Mouse (Mus musculus) ES-E14 (cell line): ENCODE measurements at regions not wholly inside any gene's neighbourhood (a gene's known extent, or its start where the extent isn't known, plus 50 kb on each side); places are given as distances from the start of the nearest gene placed in this dataset.
"Not testable (repeated sequence)": the region's sequence is repeated elsewhere in the genome, so short reads cannot be mapped to it uniquely, and the experiment has no call there.

ENCODE experiments used
- DNase-seq: peaks from one replicate; pipeline ENCODE4 v3.0.0-alpha.2; 2013; ENCODE audit warnings: low read depth, low spot score
- H3K27ac ChIP-seq: 2 replicates; pipeline ENCODE4 v1.5.1; 2012; ENCODE audit warnings: low read depth, mild to moderate bottlenecking, low read length, moderate library complexity, mixed read lengths; ENCODE audit not compliant: poor library complexity, insufficient read depth, severe bottlenecking
- H3K36me3 ChIP-seq: 2 replicates; pipeline ENCODE4 v1.6.1; 2012; ENCODE audit warnings: mild to moderate bottlenecking, low read length, moderate library complexity, mixed read lengths; ENCODE audit not compliant: control insufficient read depth, poor library complexity, insufficient read depth, severe bottlenecking
- H3K4me1 ChIP-seq, 2 experiments: fragments of 150-350 bp in 1 of 2; sonication (generic) in 1 of 2; 2 replicates each; pipeline ENCODE4 v1.6.1; 2012; ENCODE audit warnings: low read length in 2 of 2, mild to moderate bottlenecking in 1 of 2, mixed read lengths in 1 of 2; ENCODE audit not compliant: control insufficient read depth in 2 of 2, insufficient read depth in 2 of 2, poor library complexity in 1 of 2
- H3K4me3 ChIP-seq, 2 experiments: fragments of 150-350 bp in 1 of 2; sonication (generic) in 1 of 2; 2 replicates each; pipeline ENCODE4 v1.5.1; 2012; ENCODE audit warnings: low read length in 2 of 2, low read depth in 1 of 2, mild to moderate bottlenecking in 1 of 2, mixed read lengths in 1 of 2; ENCODE audit not compliant: insufficient read depth in 1 of 2, poor library complexity in 1 of 2, severe bottlenecking in 1 of 2
- H3K9ac ChIP-seq: 2 replicates; pipeline ENCODE4 v1.6.1; 2012; ENCODE audit warnings: low read depth, mild to moderate bottlenecking, low read length, mixed read lengths; ENCODE audit not compliant: poor library complexity, insufficient read depth, severe bottlenecking
- H3K9me3 ChIP-seq: fragments of 150-350 bp; sonication (generic); 2 replicates; pipeline ENCODE4 v1.6.1; 2012; ENCODE audit warnings: low read depth, mild to moderate bottlenecking, low read length; ENCODE audit not compliant: control insufficient read depth, insufficient read depth
- CHD2 ChIP-seq: IDR thresholded peaks from 2 replicates; pipeline ENCODE4 v1.6.1; 2014; ENCODE audit warnings: mild to moderate bottlenecking, low read depth, low read length, inconsistent platforms
- HCFC1 ChIP-seq: IDR thresholded peaks from 2 replicates; pipeline ENCODE4 v1.6.1; 2012; ENCODE audit warnings: low read length, inconsistent platforms, borderline replicate concordance; ENCODE audit not compliant: insufficient read depth
- MAFK ChIP-seq: IDR thresholded peaks from 2 replicates; pipeline ENCODE4 v1.6.1; 2014; ENCODE audit warnings: mild to moderate bottlenecking, low read depth, low read length, inconsistent platforms; ENCODE audit not compliant: insufficient read depth
- ZC3H11A ChIP-seq: IDR thresholded peaks from 2 replicates; pipeline ENCODE4 v1.6.1; 2012; ENCODE audit warnings: low read depth, mild to moderate bottlenecking, inconsistent platforms, low read length, borderline replicate concordance
- ZNF384 ChIP-seq: IDR thresholded peaks from 2 replicates; pipeline ENCODE4 v1.6.1; 2012; ENCODE audit warnings: low read depth, low read length, inconsistent platforms
- in situ Hi-C, 2 experiments: fragments of 600-800 bp; cut with MboI; formaldehyde crosslinking; loops; one replicate each; pipeline ENCODE4 v1.15.1; 2025; ENCODE audit warnings: low sequenced_read_pairs in 2 of 2, inconsistent platforms in 1 of 2; ENCODE audit not compliant: unreplicated experiment in 2 of 2

DNA sequence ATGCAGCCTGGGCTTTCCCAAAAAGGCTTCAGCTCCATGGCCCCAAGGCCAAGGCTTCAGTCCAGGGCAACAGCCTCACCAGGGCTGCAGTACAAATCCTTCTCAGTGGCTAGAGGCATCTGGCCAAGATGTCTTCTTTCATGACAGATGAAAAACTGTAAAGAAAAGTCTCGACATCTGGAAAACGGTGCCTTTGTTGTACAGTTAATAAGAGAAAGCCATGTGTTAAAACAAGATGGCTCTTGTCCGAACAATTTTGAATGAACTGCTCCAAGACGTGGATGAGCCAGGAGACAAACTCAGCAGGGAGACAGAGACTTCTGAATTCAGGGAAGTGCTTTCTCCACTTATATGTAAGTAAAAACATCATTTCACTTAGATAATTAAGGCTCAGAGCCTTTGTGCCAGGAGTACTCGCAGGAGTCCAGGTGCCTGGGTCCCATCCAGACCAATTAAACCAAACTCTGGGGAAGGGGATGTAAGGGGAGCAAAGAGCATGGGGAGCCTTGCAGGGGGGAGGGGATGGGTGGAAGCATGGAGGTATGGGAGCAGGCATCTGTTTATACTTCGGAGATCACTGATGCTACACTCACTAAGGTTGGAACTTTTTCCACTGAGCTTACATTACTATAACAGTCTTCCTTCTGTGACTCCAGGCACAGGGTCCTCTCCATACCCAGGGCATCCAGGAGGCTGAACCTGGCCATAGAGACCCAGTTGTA is 125.8 kb upstream of the Zfp637 start:
- Histone ChIP-seq H3K4me1 (no peaks in the 10 kb centered on the region), H3K4me3 (no peak overlapping the region), H3K9ac (no peak overlapping the region), H3K9me3 (no peaks in the 10 kb centered on the region), H3K27ac (no peak overlapping the region), H3K36me3 (no peaks in the 10 kb centered on the region)
- in situ Hi-C loops: no loop called here
- TF ChIP-seq ZC3H11A (no peak), MAFK (no peak), ZNF384 (no peak), HCFC1 (no peak), CHD2 (no peak)
- DNase-seq: no peak

DNA sequence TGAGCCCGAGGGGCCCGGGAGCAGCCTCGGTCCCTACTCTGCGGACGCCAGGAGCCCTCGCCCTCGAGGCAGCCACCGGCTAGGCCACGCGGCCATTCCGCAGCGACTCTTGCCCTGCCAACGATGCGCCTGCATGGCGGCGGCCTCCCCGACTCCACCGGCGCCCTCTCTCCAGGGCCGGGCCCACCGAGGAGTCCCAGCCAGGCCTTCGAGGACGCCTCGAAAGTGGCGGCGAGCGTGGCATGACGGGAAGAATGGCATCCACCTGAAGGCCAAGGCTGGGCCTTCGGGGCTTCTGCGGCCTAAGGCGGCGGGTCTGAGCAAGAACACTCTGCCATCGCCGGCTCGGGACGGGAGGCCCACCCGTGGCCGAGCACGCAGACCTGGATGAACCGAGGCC is 124.6 kb upstream of the Zfp637 start:
- H3K27ac ChIP-seq, H3K4me1 ChIP-seq, H3K9me3 ChIP-seq, H3K4me3 ChIP-seq, in situ Hi-C loops, DNase-seq, H3K9ac ChIP-seq, H3K36me3 ChIP-seq: not testable (repeated sequence)

DNA sequence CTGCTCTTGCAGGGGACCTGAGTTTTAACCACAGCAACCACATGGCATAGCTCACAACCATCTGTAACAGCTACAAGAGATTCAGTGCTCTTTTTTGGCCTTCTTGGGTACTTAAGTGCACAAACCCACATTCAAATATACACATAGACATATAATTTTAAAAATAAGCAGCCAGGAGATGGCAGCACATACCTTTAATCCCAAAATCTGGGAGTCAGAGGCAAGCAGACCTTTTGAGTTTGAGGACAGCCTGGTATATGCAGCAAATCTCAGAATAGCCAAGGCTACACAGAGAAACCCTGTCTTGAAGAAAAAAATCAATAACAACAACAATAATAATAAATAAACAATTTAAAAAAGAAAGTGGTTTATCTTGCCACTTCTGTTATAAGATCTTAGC is 88.6 kb upstream of the Zfp637 start:
- H3K4me1 ChIP-seq, H3K9ac ChIP-seq, in situ Hi-C loops, H3K27ac ChIP-seq, H3K9me3 ChIP-seq, H3K36me3 ChIP-seq, DNase-seq, H3K4me3 ChIP-seq: not testable (repeated sequence)

DNA sequence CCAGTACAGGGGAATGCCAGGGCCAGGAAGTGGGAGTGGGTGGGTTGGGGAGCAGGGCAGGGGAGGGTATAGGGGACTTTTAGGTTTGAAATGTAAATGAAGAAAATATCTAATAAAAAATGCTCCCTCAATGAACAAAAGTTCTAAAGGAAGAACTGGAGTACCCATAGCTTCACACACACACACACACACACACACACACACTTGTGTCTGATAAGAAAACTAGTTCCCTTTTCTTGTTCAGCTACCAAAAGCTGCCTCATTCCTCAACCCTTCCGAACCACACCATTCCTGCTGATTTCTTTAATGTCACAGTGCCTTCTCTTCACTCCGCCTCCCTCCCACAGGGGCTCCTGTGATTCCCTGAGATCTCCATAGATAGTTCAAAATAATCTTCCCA is 85.3 kb upstream of the Zfp637 start:
- H3K27ac ChIP-seq: not testable (repeated sequence)

DNA sequence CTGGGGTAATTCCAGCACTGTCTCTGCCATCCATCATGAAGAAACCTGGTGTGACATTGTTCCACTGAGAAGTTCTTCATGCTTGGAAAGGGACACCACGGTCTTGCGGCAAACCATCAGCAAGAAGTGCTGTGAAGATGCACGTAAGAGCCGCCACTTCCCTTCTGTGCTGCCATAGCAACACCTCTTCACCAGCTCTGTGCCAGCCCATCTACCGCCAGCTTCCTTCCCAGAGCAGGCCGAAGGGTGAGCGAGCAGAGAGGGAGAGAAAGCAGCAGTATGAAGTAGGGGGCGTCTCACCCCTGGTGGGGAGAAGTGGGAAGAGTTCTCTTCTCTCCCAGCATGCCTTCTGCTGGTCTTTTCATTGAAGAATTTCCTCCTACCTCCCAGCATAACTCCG is 84.8 kb upstream of the Zfp637 start:
- no peak overlapping the region for H3K4me3 ChIP-seq
- no peak for TF ChIP-seq ZNF384
- H3K4me1 ChIP-seq: no peaks in the 10 kb centered on the region
- no peak overlapping the region for H3K27ac ChIP-seq
- no peaks in the 10 kb centered on the region for H3K9me3 ChIP-seq
- no peaks in the 10 kb centered on the region for H3K36me3 ChIP-seq
- no peak for DNase-seq
- no peak overlapping the region for H3K9ac ChIP-seq
- in situ Hi-C loops: no loop called here

More for the DNA sequence above, 85.3 kb upstream of the Zfp637 start:
- H3K4me1 ChIP-seq, in situ Hi-C loops, H3K9me3 ChIP-seq, H3K36me3 ChIP-seq, DNase-seq, H3K9ac ChIP-seq, H3K4me3 ChIP-seq: not testable (repeated sequence)
